Mouse (Mus musculus): Measurements from ENCODE around the gene Atp5c1.

Atp5c1 gene

DNA sequence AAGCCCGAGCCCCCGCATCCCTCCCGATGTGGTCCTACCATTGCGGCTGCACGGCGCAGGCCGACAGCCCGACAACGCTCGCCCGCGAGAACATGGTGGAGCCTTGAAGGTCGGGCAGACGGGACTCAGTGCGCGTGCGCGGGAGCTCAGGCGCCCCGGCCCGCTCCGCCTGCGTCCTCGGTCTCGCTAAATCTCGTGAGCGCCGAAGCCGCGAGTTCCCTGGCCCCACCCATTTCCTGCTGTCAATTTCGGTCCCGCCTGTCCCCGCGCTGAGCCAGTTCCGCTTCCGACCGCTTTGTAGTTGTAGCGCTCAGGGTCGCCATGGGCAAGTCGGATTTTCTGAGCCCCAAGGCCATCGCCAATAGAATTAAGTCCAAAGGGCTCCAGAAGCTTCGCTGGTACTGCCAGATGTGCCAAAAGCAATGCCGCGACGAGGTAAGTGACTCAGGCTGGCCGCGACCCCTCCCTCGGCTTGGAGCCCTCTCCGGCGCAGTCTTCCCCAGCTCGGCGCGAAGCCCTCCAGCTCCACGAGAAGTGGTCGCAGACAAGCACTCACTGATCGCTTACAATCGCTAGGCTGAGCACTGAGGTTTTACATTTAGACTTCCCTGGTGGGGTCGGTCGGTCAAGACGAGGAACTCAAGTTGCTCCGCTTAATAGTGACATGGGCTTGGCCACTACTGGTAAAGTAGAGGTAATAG is at the start of gene Atp5c1, which contains the start of gene Kin:
Atp5c1 (minus strand) TSS at position 201 of the 701 bp plus-strand sequence.
Kin (plus strand) TSS at position 284 of the 701 bp plus-strand sequence.
- DNase-seq (ENCODE audit: low spot score): peak; percentile 98

DNA sequence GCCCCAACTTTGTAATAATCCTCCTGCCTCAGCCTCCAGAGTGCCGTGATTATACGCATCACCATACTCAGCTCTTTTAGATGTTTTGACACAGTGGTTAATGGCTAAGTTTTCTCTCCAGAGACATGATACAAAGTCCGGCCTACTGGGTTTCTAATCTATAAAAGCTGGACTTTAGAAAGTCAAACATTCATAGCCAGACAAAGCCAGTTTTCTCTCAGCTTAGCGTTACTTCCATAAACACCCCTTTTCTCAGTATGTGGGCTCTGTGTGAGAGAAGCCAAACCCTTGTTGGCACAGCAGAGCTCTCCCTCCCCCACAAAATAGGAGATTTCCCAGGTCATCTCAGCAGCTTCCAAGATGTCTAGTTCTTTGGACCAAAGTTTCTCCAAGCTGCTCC is 48.3 kb upstream of the Atp5c1 start:
- no peak for DNase-seq (ENCODE audit: low spot score)

DNA sequence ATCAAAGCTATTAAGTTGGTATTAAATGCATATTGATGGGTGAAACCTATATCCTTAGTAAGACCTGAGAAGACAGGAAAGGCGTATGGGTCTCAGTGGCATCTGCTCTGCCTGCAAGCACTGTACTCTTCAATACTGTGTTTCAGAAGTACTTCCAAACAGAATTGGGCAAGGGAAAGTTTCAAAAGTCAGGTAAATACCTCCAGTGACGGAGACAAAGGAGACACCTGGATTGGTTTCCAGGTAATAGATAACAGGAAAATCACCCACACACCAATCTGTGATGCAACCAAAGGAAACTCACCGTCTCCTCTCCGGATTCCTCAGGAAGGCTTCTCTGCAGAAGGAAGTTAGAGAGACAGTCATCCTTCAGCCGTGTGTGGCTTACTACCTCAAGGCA is 47.2 kb upstream of the Atp5c1 start:
- DNase-seq (ENCODE audit: low spot score): no peak

DNA sequence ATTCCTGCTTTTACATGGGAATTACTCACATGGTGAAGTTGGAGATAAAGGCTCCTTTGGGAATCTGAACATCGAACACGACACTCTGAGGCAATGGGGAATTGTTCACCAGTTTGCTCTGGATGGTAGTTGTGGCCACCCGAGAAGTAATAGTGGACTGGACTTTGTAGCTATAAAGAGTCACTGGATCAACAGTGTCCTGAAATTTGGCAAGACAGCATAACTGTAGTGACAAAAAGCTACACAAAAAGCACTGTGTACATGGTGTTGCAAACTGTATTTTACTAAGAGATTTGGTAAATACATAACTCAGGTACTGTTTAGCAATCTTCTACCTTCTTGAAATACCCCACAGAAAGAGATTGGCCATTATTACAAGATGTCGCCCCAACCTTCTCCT is 45.8 kb upstream of the Atp5c1 start:
- DNase-seq (ENCODE audit: low spot score): no peak

DNA sequence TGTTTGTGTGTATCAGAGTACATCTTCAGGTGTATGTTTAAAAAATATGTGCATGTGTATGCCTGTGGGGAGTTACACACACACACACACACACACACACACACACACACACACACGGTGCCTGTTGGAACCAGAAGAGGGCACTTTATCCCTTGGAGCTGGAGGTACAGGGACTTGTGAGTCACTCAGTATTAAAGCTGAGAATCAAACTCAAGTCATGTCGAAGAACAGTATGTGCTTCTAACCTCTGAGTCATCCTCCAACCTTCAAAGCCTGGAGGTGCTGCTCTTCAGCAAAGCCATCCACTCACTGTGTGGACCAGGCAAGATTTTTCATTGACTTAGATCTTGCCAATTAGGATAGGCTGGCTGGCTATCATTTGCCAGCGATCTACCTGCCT is 41.5 kb upstream of the Atp5c1 start:
- DNase-seq (ENCODE audit: low spot score): no peak

DNA sequence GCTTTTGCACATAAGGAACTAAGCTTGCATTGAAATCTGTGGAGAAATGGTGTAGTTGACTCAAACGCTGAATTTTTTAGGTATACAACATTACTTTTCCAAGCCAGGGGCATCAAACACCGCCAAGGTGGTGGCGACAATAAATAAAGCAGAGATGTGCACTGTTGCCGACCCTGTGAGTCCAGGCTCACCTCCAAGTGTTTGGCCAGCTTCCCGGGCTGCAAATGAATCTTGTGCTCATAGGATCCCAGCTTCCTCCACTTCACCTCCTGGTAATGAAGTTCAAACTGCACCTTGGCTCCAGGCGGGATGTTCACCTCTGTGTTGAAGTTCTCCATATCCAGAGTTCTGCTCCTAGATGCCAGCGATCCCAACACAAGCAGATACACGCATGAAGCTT is 39.0 kb upstream of the Atp5c1 start:
- no peak for DNase-seq (ENCODE audit: low spot score)

DNA sequence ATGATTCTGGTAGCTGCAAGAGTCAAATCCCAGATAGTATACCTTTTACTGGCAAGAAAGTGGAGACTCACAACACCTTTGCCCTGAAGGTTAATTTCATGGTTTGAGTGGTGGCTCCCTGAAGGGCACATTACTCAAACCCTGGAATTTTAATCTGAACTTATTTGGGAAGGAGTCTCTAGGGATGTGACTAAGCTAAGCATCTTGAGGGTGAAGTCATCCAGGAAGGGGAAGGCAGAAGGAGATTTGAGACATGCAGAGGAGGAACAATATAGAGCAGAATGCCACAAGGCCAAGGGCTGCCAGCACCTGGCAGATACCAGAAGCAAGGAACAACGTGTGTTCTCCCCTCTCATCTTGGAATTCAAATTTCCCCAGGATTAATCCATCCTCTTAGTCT is 38.4 kb upstream of the Atp5c1 start:
- no peak for DNase-seq (ENCODE audit: low spot score)

DNA sequence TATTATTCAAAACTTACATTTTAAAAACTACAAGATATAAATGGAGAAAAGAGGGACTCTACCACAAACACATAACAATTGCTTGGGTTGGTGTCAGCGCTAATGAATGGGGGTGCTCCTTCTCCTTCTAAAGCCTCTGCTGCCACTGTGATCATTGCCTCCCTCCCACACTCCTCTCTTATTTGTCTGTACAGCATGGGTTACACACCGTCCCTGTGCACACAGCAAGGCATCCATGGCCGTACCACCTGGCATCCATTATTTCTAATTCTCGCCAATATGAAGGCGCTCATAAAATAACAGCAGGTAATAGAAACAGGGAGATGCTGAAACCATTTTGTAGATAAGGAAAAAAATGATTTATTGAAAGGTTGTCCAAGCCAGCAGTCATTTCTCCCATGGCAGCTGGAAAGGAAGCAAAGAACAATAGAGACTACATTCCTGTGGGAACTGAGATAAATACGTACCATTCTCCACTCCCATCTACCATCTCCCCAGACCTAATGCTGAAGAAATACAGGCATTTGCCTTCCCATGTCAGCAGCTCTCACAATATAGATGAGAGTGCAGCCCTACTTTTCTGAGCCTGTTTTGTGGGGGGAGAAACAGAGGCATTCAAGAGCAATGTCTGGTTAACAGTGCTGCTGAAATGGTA is 28.4 kb upstream of the Atp5c1 start:
- no peak for DNase-seq (ENCODE audit: low spot score)

DNA sequence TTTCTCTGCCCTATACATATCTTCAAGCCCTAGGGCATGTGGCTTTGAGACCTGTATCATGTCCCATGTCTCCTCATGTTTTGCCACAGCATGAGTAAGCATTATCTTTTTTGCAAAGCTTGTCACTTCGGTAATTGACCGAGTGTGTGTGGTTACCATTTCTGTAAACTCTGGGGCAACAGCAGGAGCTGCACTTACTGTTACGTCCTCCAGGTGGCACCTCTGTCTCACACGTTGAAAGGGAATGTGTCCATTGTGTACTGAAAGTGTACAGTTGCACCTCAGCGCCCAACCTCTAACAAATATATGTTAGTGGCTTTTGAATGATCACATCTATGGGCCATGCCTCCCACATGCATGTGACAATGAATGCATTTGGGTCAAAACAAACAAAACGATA is 20.9 kb upstream of the Atp5c1 start:
- peak; percentile 70 for DNase-seq (ENCODE audit: low spot score)

DNA sequence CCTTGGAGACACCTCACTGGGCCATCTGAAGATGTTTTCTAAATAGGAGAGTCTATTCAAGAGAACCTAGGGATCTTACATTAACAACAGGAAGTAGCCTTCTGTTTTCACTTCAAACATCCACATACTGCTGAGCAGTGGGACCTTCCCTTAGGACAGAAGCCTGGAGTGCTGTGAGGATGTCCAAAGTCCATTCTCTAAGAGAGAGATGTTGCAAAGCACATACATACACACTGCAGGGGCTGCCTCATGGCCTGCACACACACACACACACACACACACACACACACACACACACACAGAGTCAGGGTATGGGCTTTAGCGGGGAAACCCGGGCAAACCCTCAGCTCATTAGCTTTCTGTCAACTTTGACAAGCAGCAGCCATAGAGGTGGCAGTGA is 20.2 kb upstream of the Atp5c1 start:
- no peak for DNase-seq (ENCODE audit: low spot score)

DNA sequence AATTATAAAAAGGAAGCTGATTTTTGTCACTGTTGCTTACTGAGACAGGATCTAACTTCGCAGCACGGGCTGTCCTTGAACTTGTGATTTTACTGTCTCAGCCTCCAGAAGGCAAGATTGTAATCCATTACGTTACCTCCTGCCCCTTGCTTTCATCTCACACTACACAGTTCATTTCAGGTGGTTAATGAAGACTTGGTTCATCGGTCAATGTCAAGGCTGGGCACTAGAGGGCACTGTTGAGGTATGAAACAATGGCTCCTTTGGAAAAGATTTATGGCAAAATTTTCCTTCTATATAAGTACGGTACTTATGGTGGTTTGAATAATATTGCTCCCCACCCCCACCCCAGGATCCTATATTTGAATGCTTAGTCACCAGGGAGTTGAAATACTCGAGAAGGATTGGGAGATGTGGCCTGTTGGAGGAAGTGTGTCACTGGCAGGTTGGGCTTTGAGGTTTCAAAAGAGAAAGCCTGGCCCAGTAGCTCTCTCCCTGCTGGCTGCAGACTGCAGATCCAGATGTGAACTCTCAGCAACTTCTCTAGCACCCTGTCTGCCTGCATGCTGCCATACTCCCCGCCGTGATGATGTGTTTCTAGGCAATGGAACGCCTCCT is 18.4 kb upstream of the Atp5c1 start:
- DNase-seq (ENCODE audit: low spot score): peak; percentile 81

DNA sequence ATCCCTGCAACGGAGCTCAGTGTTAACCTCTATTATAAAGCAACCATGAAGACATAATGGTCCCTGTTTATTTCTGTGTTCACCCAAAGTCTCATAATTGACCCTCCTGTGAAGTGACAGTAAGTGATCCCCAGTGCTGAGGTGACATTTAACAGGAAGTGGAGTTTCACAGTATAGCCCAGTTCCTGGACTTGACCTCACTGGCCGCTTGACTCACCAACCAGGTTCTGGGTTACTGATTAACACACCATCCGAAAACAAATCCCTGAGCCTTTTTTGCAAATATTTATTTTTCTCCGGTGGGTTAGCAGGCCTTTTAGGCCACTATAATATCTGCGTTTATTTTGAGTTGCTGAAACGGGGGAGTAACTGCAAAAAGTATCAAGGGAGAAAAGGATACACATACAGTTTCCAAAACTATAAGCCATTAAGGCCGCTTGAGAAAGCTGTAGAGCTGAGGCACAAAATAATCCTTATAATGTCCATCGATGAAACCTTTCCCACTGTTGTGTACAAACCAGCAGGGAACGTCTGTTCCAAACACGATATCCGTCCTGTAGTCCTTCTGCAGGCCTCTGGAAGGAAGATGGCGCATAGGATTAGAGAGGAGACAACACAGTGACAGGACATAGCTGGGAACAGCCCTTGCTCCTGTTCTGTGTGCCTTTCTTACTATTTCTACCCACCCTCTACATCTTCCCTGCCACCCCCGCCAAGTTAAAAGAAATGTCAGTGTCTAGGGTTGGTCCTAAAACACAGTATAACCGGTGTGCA is 14.2 kb upstream of the Atp5c1 start:
- no peak for DNase-seq (ENCODE audit: low spot score)

DNA sequence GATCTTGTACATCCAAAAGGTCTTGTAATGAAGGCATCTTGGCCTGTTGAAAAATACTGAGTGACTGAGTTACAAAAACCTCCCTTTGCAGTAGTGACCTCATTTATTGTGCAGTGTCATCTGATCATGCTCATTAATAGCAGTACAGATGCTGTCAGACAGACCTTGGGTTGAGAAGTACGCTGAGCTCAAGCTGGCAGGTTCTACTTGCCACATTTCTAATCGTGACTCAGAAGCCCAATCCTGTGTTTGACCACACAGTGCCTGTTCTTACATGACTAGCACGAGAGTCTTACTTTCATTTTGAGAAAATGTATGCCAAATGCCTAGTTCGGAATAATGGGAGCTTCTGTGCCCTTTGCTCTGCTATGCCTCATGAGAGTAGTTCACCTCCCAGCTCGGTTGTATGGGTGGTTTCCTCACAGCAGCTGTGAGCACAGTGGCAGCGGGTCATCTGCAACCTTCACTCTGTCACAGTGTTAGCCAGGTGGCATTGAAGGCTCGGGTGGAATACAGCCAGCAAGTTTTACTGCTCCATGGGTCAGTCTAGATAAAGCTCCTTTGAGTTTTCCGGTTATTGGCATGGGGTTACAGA is 7.0 kb upstream of the Atp5c1 start:
- no peak for DNase-seq (ENCODE audit: low spot score)

DNA sequence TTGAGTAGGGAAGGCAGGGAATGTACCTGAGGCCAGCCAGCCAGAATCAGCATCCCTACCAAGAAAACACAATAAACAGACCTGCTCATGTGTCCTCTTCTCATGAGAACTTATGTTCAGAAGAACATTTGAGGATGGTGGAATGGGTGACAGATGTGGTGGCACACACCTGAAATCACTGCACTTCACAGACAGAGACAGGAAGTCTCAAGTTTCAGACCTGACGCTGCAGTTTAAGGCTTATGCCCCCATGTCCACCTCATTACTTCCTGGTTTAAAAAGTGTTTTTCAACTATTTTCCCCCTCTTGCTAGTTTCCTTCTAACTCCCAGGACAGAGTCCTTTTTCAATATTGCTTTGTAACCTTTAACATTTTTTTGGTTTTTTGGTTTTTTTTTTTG is 2.4 kb upstream of the Atp5c1 start:
- no peak for DNase-seq (ENCODE audit: low spot score)

DNA sequence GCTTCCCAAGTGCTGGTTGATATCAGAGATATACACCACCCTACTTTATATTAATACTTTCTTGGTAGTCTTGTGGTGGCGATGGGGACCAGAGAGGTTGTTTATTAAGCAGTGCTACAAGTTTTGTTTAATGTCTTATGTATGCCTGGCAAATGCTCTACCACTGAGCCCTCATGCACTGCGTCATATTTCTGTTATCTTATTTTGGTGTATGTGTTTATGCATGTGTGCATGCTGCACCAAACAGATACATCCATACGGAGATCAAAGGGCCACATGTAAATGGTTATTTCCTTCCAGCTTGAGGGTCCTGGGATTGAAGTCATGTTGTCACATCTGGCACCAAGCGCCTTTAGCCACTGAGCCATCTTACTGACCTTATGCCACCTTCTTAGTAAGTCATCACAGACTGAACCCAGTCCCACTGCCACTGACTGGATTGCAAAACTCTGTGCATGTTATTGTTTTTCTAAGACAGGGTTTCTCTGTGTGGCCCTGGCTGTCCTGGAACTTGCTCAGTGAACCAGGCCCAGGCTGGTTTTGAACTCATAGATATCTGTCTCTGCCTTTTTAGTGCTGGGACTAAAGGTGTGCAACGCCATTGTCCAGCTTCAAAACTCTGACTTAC is 1.3 kb upstream of the Atp5c1 start:
- DNase-seq (ENCODE audit: low spot score): no peak

DNA sequence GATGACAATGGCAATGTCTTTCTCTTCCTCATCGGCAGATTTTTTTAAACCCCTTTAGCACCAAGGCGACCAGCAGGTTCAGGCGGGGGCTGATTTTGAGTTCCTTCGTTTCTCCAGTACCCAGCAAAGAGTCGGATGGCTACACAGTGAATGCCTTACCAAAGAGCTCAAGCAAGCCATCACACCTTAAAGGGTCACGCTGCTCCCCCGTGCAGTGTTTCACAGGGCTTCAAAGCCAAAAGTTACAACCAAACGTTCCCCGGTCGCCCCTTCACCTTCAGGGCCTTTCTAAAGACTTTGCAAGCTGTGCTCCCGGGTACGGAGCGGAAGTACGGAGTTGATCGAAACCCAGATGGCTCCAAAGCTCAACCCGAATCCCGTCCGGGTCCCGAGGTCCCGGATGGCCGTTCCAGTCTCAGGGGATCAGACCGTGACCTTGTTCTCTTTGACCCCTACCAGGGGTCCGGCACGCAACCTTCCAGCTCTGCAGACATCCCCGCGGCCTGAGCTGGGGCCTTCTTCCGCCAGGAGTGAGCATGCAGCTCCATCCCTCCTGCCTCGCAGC is 483 bp downstream of the Atp5c1 start:
- DNase-seq (ENCODE audit: low spot score): no peak

DNA sequence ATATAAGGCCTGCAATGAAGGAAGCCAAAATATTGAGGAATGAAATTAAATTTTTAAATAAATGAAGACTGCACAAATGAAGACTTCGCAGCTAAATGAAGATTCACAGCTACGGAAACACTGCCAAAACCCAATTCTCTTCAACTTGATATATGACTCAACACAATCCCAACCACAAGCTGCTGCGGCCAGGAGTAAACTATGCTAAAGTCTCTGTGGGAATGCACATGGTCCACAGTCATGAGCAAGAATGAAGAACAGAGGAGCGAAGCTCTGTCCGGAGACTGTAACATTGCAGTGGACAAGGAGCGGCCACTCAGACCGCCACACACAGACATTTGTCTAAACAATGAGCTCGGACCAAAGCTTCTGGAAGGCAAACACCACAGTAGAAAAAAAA is 3.6 kb downstream of the Atp5c1 start:
- no peak for DNase-seq (ENCODE audit: low spot score)

DNA sequence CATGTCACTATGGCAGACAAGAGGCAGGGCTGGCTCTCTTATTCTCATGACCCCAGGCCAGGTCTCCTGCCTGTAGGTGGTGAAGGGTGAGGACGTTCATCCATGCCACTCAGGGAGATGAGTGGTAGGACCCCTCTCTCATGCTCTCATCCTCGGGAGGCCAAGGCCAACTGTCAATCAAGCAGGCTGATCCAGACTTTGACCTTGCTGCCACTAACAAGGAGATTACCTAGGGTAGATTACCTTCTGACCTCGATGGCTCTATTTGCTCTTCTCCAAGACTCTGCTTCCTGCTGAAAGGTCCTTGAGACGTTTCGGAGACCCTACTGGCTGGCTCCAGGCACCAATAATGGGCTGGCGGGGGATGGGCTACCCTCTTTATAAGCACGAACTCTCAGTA is 5.8 kb downstream of the Atp5c1 start:
- no peak for DNase-seq (ENCODE audit: low spot score)

DNA sequence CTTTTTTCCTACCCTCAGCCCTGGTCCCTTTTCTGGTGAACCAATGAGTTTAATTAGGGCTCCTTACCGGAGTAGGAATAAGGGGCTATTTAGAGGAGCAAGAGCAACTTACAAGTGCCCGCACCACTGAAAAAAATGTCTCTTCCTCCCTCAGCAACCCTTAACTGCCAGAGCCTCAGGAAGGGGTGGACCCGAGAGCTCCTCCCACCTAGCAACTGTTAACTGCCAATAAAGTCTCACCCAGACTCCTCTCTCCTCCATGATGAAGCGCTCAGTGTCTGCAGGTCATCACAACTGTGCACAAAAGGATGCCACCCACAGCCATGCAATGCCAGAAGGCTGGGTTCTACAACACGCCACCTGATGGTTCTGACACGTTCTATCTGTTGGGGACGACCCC is 8.6 kb downstream of the Atp5c1 start:
- no peak for DNase-seq (ENCODE audit: low spot score)

DNA sequence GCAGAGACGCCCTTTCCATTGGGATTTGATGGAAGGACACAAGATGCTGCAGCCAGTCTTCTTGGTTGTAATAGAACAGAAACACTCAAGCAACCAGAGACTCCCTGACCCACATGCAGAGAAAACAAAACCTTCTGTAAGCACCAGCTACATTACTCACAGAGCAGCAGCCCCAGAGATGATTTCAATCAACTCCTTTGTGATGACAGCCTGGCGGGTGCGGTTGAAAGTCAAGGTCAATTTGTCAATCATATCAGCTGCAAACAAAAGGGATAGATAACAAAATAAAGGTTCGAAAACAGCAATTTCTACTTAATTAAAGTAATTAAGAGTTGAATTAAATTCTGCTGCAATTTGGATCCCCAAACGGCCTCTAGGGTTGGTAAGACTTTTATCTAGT is 21.5 kb downstream of the Atp5c1 start:
- DNase-seq (ENCODE audit: low spot score): no peak

DNA sequence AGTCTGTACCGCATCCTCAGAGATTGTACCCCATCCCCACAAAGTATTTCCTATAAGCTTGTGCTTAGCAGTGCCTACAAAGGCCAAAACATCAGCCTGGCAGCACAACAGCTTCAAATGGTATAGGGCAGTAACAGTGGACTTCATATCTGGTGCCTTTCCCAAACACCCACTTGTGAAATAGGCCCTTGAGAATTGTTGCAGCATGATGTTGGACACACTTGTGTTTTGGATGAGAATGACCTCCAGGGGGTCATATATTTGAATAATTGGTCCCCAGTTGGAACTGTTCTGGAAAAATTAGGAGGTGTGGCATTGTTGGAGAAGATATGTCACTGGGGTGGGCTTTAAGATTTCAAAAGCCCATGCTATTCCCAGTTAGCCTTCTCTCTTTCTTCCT is 28.3 kb downstream of the Atp5c1 start:
- no peak for DNase-seq (ENCODE audit: low spot score)

DNA sequence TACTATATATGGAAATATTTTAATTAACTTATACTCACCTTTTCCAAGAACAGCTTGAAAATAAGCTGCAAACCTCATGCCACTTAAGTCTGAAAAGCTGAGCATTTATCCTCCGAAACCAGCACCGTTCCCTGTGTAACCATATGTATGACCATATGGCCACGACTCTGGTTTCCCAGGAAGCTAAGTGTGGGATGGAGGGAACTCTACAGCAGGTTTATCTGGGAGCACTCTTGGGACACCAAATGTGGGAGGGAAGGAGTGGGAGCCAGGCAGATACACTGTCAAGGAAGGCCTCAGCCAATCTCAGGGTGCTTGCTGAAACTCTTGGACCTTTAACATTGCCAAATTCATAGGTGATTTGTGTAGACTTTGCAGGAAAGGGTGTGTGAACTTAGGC is 29.4 kb downstream of the Atp5c1 start:
- DNase-seq (ENCODE audit: low spot score): no peak

All from embryo, embryonic 10.5 days (tissue).